30 mouse cellular contexts compared by ENCODE assay signal in the genomic region with DNA sequence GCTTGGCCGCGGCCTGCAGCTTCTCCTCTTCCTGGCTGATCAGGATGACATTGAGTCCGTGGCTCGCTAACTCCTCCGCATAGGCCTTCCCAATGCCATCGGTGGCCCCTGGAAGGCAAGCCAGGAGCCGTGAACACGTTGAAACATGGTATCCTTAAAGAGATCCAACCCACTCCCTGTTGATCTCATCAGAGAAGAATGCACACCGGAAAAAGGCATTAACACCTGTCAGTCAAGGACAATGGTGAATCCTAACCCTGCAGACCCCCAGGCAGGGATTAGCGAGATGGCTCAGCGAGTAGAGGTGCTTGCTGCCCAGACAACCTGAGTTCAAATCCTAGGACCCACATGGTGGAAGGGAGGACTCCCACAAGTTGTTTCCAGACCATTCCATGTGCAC. TPM values are rescaled to one million over a fixed set of nuclear protein-coding genes. Genes with fewer than 3 reads are reported as not detected.
A peak's percentile ranks its signal among the peaks of the same experiment; 100 is the strongest.
DNase-seq lines count a peak whose midpoint lies in the region; ATAC-seq lines count a peak whose summit lies in the region.
"Had no signal": no experiment of that assay in that cellular context is flagged by ENCODE, and none has a peak within 500 bp of the region (broad histone marks: within the 10 kb centered on the region; RNA-seq: fewer than 3 reads in every experiment).

No protein-coding gene starts in this region.

- no peaks in the 10 kb centered on the region for H3K27me3 ChIP-seq in intestine, embryonic 16.5 days (replicated peaks; ENCODE audit: control insufficient read depth, insufficient read depth, low read length)
- H3K27me3 ChIP-seq: forebrain, embryonic 13.5 days; hindbrain, embryonic 12.5 days; hindbrain, embryonic 15.5 days; Patski had no signal

- H3K9ac ChIP-seq in intestine, embryonic 16.5 days (ENCODE audit: low read depth, low read length) = no peak overlapping the region
- H3K9ac ChIP-seq: forebrain, embryonic 13.5 days; hindbrain, embryonic 12.5 days; hindbrain, embryonic 15.5 days had no signal

- no peak overlapping the region for H3K27ac ChIP-seq in intestine, embryonic 16.5 days (ENCODE audit: low read length)
- H3K27ac ChIP-seq: forebrain, embryonic 10.5 days; forebrain, embryonic 13.5 days; hindbrain, embryonic 12.5 days; hindbrain, embryonic 15.5 days had no signal

- no peak overlapping the region for H3K4me2 ChIP-seq in intestine, embryonic 16.5 days (ENCODE audit: low read depth, low read length)
- H3K4me2 ChIP-seq: forebrain, embryonic 13.5 days; heart, embryonic 11.5 days; hindbrain, embryonic 12.5 days; hindbrain, embryonic 15.5 days had no signal

- 78% methylated on average over 11 of the region's 11 CpGs for WGBS in intestine, embryonic 16.5 days

- no peaks in the 10 kb centered on the region for H3K9me3 ChIP-seq in intestine, embryonic 16.5 days (ENCODE audit: control insufficient read depth, low read length)
- H3K9me3 ChIP-seq: forebrain, embryonic 10.5 days; forebrain, embryonic 13.5 days; G1E; hindbrain, embryonic 12.5 days; hindbrain, embryonic 15.5 days had no signal

- ATAC-seq in intestine, embryonic 16.5 days = no peak
- ATAC-seq: activated CD4-positive, CD25-positive, alpha-beta regulatory T cell, adult 4 months; forebrain, embryonic 13.5 days; forebrain, embryonic 16.5 days; Patski had no signal

- peak; percentile 42 for DNase-seq in testis, postnatal 14 days (ENCODE audit: low spot score)
- DNase-seq in testis, postnatal 10 days (ENCODE audit: low spot score) = no peak
- DNase-seq in ES-CJ7 (ENCODE audit: low read depth, low spot score) = peak; percentile 91
- peak; percentile 91 for DNase-seq in ZHBTc4 (ENCODE audit: low read depth, low spot score)
- no peak for DNase-seq in layer of hippocampus, postnatal 10 days (ENCODE audit: low spot score in 2 of 2)
- DNase-seq: adrenal gland, adult 8-10 months; adrenal gland, postnatal 25 days; cerebellum, adult 11-12 months; cerebellum, adult 9-10 months; cerebellum, postnatal 14 days; gastrocnemius, postnatal 10 days; gastrocnemius, postnatal 36 days; heart, adult 11 months had no signal

- no peak overlapping the region for H3K4me3 ChIP-seq in intestine, embryonic 16.5 days (ENCODE audit: low read length)
- H3K4me3 ChIP-seq: forebrain, embryonic 10.5 days; forebrain, embryonic 13.5 days; hindbrain, embryonic 12.5 days; hindbrain, embryonic 15.5 days had no signal

- peaks cover 10% of the 10 kb centered on the region; the same call in 1 of the 2 replicates for H3K36me3 ChIP-seq in intestine, embryonic 16.5 days (ENCODE audit: control insufficient read depth, insufficient read depth, low read length)

- H3K4me1 ChIP-seq in intestine, embryonic 16.5 days (ENCODE audit: control insufficient read depth, insufficient read depth, low read length) = no peaks in the 10 kb centered on the region
- H3K4me1 ChIP-seq: hindbrain, embryonic 12.5 days; hindbrain, embryonic 15.5 days had no signal

RNA-seq across cellular contexts. Expression of a gene that starts 7.8 kb away (rescaled TPM):
- total RNA-seq in layer of hippocampus, postnatal 10 days (2021) = 10 to 100 TPM; 62.7 to 67.9 TPM
- 78.0 and 82.5 TPM in 2 replicates for polyA plus RNA-seq in intestine, embryonic 16.5 days (2015; fragmentation: Nextera tagmentation; extraction: Ambion mirVana)

RNA-seq across cellular contexts. Expression of a gene that starts 8.6 kb away (rescaled TPM):
- 10 to 100 TPM; 52.3 to 53.2 TPM for total RNA-seq in layer of hippocampus, postnatal 10 days (2021)
- 32.3 and 33.3 TPM in 2 replicates for polyA plus RNA-seq in intestine, embryonic 16.5 days (2015; fragmentation: Nextera tagmentation; extraction: Ambion mirVana)

RNA-seq across cellular contexts. Expression of a gene that starts 8.7 kb away (rescaled TPM):
- total RNA-seq in layer of hippocampus, postnatal 10 days (2021) = under 1 TPM; 0.45 to 0.57 TPM
- 2.6 and 3.5 TPM in 2 replicates for polyA plus RNA-seq in intestine, embryonic 16.5 days (2015; fragmentation: Nextera tagmentation; extraction: Ambion mirVana)
- total RNA-seq: adrenal gland, adult 8-10 months; gastrocnemius, adult 18-20 months; gastrocnemius, postnatal 10 days; gastrocnemius, postnatal 36 days; heart, adult 8-10 months; heart, postnatal 25 days; hematopoietic stem cell, adult 5-6 weeks had no signal
- polyA plus RNA-seq: activated CD4-positive, CD25-positive, alpha-beta regulatory T cell, adult 4 months; embryonic facial prominence, embryonic 11.5 days had no signal

RNA-seq across cellular contexts. Expression of a gene that starts 38.7 kb away (rescaled TPM):
- 10 to 100 TPM; 12.5 to 13.0 TPM for total RNA-seq in layer of hippocampus, postnatal 10 days (2021)
- polyA plus RNA-seq in intestine, embryonic 16.5 days (2015; fragmentation: Nextera tagmentation; extraction: Ambion mirVana) = 11.6 and 11.9 TPM in 2 replicates

RNA-seq across cellular contexts. Expression of a gene that starts 46.2 kb away (rescaled TPM):
- under 1 TPM in 1 of 2 experiments, not detected in 1; 0.25 TPM for total RNA-seq in layer of hippocampus, postnatal 10 days (2021)
- 0.09 TPM in 1 of 2 replicates, not detected in the other for polyA plus RNA-seq in intestine, embryonic 16.5 days (2015; fragmentation: Nextera tagmentation; extraction: Ambion mirVana)
- total RNA-seq: adrenal gland, adult 8-10 months; adrenal gland, postnatal 25 days; G1E; gastrocnemius, postnatal 10 days; heart, adult 8-10 months; heart, postnatal 25 days; hematopoietic stem cell, adult 5-6 weeks had no signal
- polyA plus RNA-seq: activated CD4-positive, CD25-positive, alpha-beta regulatory T cell, adult 4 months; forebrain, embryonic 13.5 days; forebrain, embryonic 16.5 days; G1E; heart, embryonic 11.5 days; heart, embryonic 14.5 days; heart, postnatal 0 days; Patski had no signal

Comparison
In these comparisons a context has a peak if more than half of its experiments do, and no peak if none do; other contexts are left out.
1. DNase-seq: peak in testis, postnatal 14 days (single experiment), ES-CJ7 (single experiment) and ZHBTc4 (single experiment); none in testis, postnatal 10 days (single experiment) and layer of hippocampus, postnatal 10 days (0 of 2).